Mouse (Mus musculus): ENCODE data around the gene Snrnp35.

The Snrnp35 gene

GRCm38 (mm10) chr5:124539905-124540304 lies 57.0 kb downstream of the Snrnp35 start:
- DNase-seq (ENCODE audit: low spot score), result no peak

GRCm38 (mm10) chr5:124540383-124540786 lies 57.5 kb downstream of the Snrnp35 start, which contains the start of gene Tmed2:
Tmed2 (plus strand) TSS chr5:124540695.
- peak; percentile 84 for DNase-seq (ENCODE audit: low spot score)

Data from ovary, postnatal 10 days (tissue).